Mouse (Mus musculus): ENCODE results near the gene Nt5c3b. TPM values are rescaled to one million over a fixed set of nuclear protein-coding genes. Genes with fewer than 3 reads are reported as not detected.

The Nt5c3b gene
- total and polyA plus RNA-seq, 2 experiments from 2014 or later = 58.5 to 111 TPM

- no peak for TF ChIP-seq CTCF (IDR thresholded peaks at IDR 0.05)
- DNase-seq (ENCODE audit: low spot score) (no peak), ATAC-seq (ENCODE audit: low FRiP score) (0 out of 2 replicates have a peak, but pooled peaks have one; percentile 24)
- H3K4me2 ChIP-seq (ENCODE audit: low read depth, low read length, poor library complexity, severe bottlenecking) = peak overlapping the region; percentile 28; the same call in 1 of the 2 replicates
- H3K9me3 ChIP-seq (ENCODE audit: low read length) = no peaks in the 10 kb centered on the region
- H3K9ac ChIP-seq (replicated peaks; ENCODE audit: low read length, poor library complexity, severe bottlenecking) = no peak overlapping the region
- H3K4me3 ChIP-seq (ENCODE audit: low read depth, low read length) = peak overlapping the region; percentile 92
- no peak overlapping the region; the same call in 1 of the 2 replicates for H3K27ac ChIP-seq (ENCODE audit: low read depth, low read length)
- 36% methylated on average over 5 of the region's 5 CpGs for WGBS
- peaks cover 12% of the 10 kb centered on the region for H3K36me3 ChIP-seq (ENCODE audit: insufficient read depth, low read length)
- no peaks in the 10 kb centered on the region for H3K27me3 ChIP-seq (ENCODE audit: insufficient read depth, low read length)
- peaks cover 10% of the 10 kb centered on the region for H3K4me1 ChIP-seq (ENCODE audit: insufficient read depth, low read length)
Observed at GRCm38 (mm10) chr11:100472935-100473295, 31.3 kb upstream of the Nt5c3b start.

- under 1% methylated on average over 80 of the region's 83 CpGs for WGBS
- Histone ChIP-seq H3K27me3 (ENCODE audit: insufficient read depth, low read length) (no peaks in the 10 kb centered on the region), H3K4me2 (ENCODE audit: low read depth, low read length, poor library complexity, severe bottlenecking) (peak within 1 kb of the TSS; percentile 78), H3K9me3 (ENCODE audit: low read length) (no peaks in the 10 kb centered on the region), H3K4me3 (ENCODE audit: low read depth, low read length) (peak within 1 kb of the TSS; percentile 92), H3K4me1 (ENCODE audit: insufficient read depth, low read length) (peaks cover 10% of the 10 kb centered on the region), H3K27ac (ENCODE audit: low read depth, low read length) (peak within 1 kb of the TSS; percentile 93), H3K36me3 (ENCODE audit: insufficient read depth, low read length) (peaks cover 10% of the 10 kb centered on the region), H3K9ac (replicated peaks; ENCODE audit: low read length, poor library complexity, severe bottlenecking) (peak within 1 kb of the TSS; percentile 96)
- peak; percentile 84 for TF ChIP-seq CTCF (IDR thresholded peaks at IDR 0.05)
- DNase-seq (ENCODE audit: low spot score) (peak; percentile 97), ATAC-seq (ENCODE audit: low FRiP score) (peak; percentile 90)
Observed at GRCm38 (mm10) chr11:100472197-100472934, 30.8 kb upstream of the Nt5c3b start, which contains the start of gene Klhl11. Gene Klhl11 (minus strand): TSS chr11:100472741.

- 0 out of 2 replicates have a peak, but pooled peaks have one; percentile 5 for TF ChIP-seq CTCF (IDR thresholded peaks at IDR 0.05)
- Histone ChIP-seq H3K4me3 (ENCODE audit: low read depth, low read length) (peak overlapping the region; percentile 92), H3K4me2 (ENCODE audit: low read depth, low read length, poor library complexity, severe bottlenecking) (peak overlapping the region; percentile 78), H3K36me3 (ENCODE audit: insufficient read depth, low read length) (0 out of 2 replicates have a peak, but pooled peaks cover 4% of the 10 kb centered on the region), H3K9me3 (ENCODE audit: low read length) (no peaks in the 10 kb centered on the region), H3K27me3 (ENCODE audit: insufficient read depth, low read length) (no peaks in the 10 kb centered on the region), H3K27ac (ENCODE audit: low read depth, low read length) (peak overlapping the region; percentile 93), H3K4me1 (ENCODE audit: insufficient read depth, low read length) (peaks cover 10% of the 10 kb centered on the region), H3K9ac (replicated peaks; ENCODE audit: low read length, poor library complexity, severe bottlenecking) (peak overlapping the region; percentile 96)
- ATAC-seq (ENCODE audit: low FRiP score) (peak; percentile 21; the same call in 1 of the 2 replicates), DNase-seq (ENCODE audit: low spot score) (peak; percentile 15)
- WGBS = 2% methylated on average over 30 of the region's 30 CpGs
Observed at GRCm38 (mm10) chr11:100471352-100472196, 30.0 kb upstream of the Nt5c3b start.

- ATAC-seq (ENCODE audit: low FRiP score) (no peak), DNase-seq (ENCODE audit: low spot score) (no peak)
- Histone ChIP-seq H3K9me3 (ENCODE audit: low read length) (no peaks in the 10 kb centered on the region), H3K4me2 (ENCODE audit: low read depth, low read length, poor library complexity, severe bottlenecking) (no peak overlapping the region), H3K4me3 (ENCODE audit: low read depth, low read length) (no peak overlapping the region), H3K36me3 (ENCODE audit: insufficient read depth, low read length) (peaks cover 20% of the 10 kb centered on the region; the same call in 1 of the 2 replicates), H3K27ac (ENCODE audit: low read depth, low read length) (no peak overlapping the region), H3K4me1 (ENCODE audit: insufficient read depth, low read length) (peaks cover 10% of the 10 kb centered on the region), H3K9ac (replicated peaks; ENCODE audit: low read length, poor library complexity, severe bottlenecking) (no peak overlapping the region), H3K27me3 (ENCODE audit: insufficient read depth, low read length) (no peaks in the 10 kb centered on the region)
- no peak for TF ChIP-seq CTCF (IDR thresholded peaks at IDR 0.05)
- WGBS = 89% methylated on average over 1 of the region's 1 CpGs
Observed at GRCm38 (mm10) chr11:100465833-100466232, 24.2 kb upstream of the Nt5c3b start.

GRCm38 (mm10) chr11:100465229-100465792 is 23.7 kb upstream of the Nt5c3b start:
- H3K9ac ChIP-seq (replicated peaks; ENCODE audit: low read length, poor library complexity, severe bottlenecking) = no peak overlapping the region
- H3K4me1 ChIP-seq (ENCODE audit: insufficient read depth, low read length) = peaks cover 6% of the 10 kb centered on the region
- no peak overlapping the region for H3K4me3 ChIP-seq (ENCODE audit: low read depth, low read length)
- DNase-seq (ENCODE audit: low spot score) (no peak), ATAC-seq (ENCODE audit: low FRiP score) (no peak)
- H3K36me3 ChIP-seq (ENCODE audit: insufficient read depth, low read length) = peaks cover 20% of the 10 kb centered on the region; the same call in 1 of the 2 replicates
- H3K4me2 ChIP-seq (ENCODE audit: low read depth, low read length, poor library complexity, severe bottlenecking) = no peak overlapping the region
- no peak overlapping the region for H3K27ac ChIP-seq (ENCODE audit: low read depth, low read length)
- no peaks in the 10 kb centered on the region for H3K9me3 ChIP-seq (ENCODE audit: low read length)
- no peak for TF ChIP-seq CTCF (IDR thresholded peaks at IDR 0.05)
- H3K27me3 ChIP-seq (ENCODE audit: insufficient read depth, low read length) = no peaks in the 10 kb centered on the region
- 91% methylated on average over 1 of the region's 1 CpGs for WGBS

Data from midbrain, postnatal 0 days (tissue).